Mouse (Mus musculus): Measurements from ENCODE around the gene Pom121.

The Pom121 gene
- long read RNA-seq, experiment 1, partial matches to known transcripts, result 2 of 4 reads
- long read RNA-seq, experiment 1, other reads (novel, unspliced or antisense), result 2 of 4 reads
- long read RNA-seq, experiment 2, partial matches to known transcripts, result 5 of 7 reads
- long read RNA-seq, experiment 2, other reads (novel, unspliced or antisense), result 2 of 7 reads

DNA sequence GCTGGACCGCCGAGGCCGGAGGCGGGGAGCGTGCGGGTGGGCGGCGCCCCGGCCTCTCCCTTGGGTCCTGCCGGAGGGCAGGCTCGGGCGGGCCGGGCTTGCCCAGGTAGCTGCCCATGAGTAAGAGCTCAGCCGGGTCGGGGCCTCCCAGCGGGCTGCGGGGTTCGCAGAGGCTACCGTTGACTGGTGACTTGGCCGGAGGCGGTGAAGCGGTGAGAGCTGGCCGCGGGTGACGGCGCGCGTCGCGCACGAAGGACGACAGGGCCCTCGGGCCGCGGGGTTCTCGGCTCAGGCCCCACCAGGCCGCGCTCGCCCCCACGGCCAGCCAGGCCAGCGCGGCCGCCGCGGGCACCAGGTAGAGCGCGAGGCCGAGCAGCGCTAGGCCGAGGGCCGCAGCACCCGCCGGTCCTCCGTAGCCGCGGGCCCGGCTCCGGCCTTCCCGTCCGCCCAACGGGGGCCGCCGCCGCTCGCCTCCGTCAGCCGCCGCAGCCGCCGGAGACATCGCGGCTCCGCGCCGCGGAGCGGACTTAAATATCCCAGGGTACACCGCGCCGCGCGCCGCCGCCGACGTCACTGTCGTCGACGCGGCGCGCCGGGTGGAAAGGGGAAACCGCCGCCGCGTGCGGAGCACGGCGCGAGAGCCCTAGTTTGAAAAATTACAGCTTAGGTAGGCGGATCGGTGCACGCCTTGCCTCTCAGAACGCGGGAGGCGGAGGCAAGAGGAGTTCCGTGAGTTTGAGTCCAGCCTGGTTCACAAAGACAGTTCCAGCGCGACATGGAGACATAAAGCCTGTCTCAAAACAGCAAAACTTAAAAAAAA lies at the start of gene Pom121:
Gene Pom121, minus strand, starts transcription at position 543 of the 820 bp plus-strand sequence.
- intact Hi-C loops (cut with DNase I), result loop anchor here (2.0 to 10.0 kb wide), 2 partner anchors 23 to 391 kb away; no protein-coding TSS in a partner anchor

- intact Hi-C loops (cut with DNase I), result no loop called here
These were observed 48.1 kb upstream of the Pom121 start for GRCm38 (mm10) chr5:135442430-135442829.

- intact Hi-C loops (cut with DNase I), result no loop called here
These were observed 40.7 kb upstream of the Pom121 start for GRCm38 (mm10) chr5:135435039-135435438.

GRCm38 (mm10) chr5:135433861-135434260 lies 39.5 kb upstream of the Pom121 start:
- intact Hi-C loops (cut with DNase I), result no loop called here

GRCm38 (mm10) chr5:135431111-135431510 lies 36.8 kb upstream of the Pom121 start:
- intact Hi-C loops (cut with DNase I), result no loop called here

GRCm38 (mm10) chr5:135428786-135429185 lies 34.4 kb upstream of the Pom121 start:
- intact Hi-C loops (cut with DNase I), result loop anchor here (2.0 kb wide), 1 partner anchor 30 kb away; no protein-coding TSS in a partner anchor

GRCm38 (mm10) chr5:135410266-135410665 lies 15.9 kb upstream of the Pom121 start:
- intact Hi-C loops (cut with DNase I), result no loop called here

- intact Hi-C loops (cut with DNase I), result no loop called here
These were observed 13.8 kb upstream of the Pom121 start for GRCm38 (mm10) chr5:135408114-135408513.

- intact Hi-C loops (cut with DNase I), result no loop called here
These were observed 11.1 kb upstream of the Pom121 start for GRCm38 (mm10) chr5:135405437-135405836.

GRCm38 (mm10) chr5:135404623-135405022 lies 10.3 kb upstream of the Pom121 start:
- intact Hi-C loops (cut with DNase I), result no loop called here

- intact Hi-C loops (cut with DNase I), result no loop called here
These were observed 5.9 kb upstream of the Pom121 start for GRCm38 (mm10) chr5:135400244-135400643.

- intact Hi-C loops (cut with DNase I), result loop anchor here (2.0 to 10.0 kb wide), 2 partner anchors 95 to 385 kb away; no protein-coding TSS in a partner anchor
These were observed 5.0 kb upstream of the Pom121 start for GRCm38 (mm10) chr5:135399382-135399781.

- intact Hi-C loops (cut with DNase I), result loop anchor here (2.0 to 10.0 kb wide), 2 partner anchors 25 to 389 kb away; no protein-coding TSS in a partner anchor
These were observed 1.5 kb upstream of the Pom121 start for GRCm38 (mm10) chr5:135395826-135396225.

GRCm38 (mm10) chr5:135383771-135384170 lies 10.6 kb downstream of the Pom121 start:
- intact Hi-C loops (cut with DNase I), result no loop called here

GRCm38 (mm10) chr5:135382746-135383145 lies 11.6 kb downstream of the Pom121 start:
- intact Hi-C loops (cut with DNase I), result no loop called here

DNA sequence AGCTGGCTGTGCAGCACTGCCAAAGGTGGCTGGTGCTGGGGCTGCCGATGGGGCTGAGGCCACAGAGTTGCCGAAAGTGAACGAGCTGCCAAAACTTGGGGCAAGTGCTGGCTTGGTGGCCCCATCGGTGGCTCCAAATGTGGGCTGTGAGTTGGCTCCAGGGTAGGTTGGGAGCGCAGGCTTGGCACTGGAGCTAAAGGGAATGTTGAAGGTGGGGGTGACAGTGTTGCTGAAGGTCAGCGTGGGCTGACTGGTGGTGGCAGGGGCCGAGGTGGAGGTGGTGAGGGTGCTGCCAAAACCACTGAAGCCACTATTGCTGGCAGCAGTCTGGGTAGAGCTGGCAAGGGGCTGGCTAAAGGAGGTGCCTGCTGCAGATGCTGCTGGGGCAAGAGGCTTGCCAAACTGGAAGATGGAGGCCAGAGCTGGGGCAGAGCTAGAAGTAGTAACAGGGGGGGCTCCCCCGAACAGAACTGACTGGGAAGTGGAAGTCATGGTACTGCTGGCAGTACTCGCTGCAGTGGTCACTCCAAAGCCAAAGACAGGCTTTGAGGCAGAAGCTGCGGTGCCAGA lies 12.9 kb downstream of the Pom121 start:
- intact Hi-C loops (cut with DNase I), result no loop called here

DNA sequence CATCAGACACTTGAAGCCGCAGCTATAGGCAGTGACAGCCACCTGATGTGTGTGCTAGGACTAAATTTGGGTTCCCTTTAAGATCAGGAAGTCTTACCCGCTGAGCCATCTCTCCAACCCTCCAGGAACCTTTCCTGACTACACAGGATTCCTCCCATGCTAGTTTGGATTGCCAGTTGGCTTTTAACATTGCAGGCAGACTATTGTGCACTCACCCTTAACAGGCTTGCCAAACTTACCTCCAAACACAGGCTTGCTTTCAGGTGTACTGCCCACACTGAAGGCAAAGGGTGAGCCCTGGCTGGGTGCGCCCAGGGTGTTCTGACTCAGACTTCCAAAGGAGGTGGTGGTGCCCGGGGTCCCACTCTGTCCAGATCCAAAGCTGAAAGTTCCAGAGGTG lies 13.7 kb downstream of the Pom121 start:
- intact Hi-C loops (cut with DNase I), result no loop called here

DNA sequence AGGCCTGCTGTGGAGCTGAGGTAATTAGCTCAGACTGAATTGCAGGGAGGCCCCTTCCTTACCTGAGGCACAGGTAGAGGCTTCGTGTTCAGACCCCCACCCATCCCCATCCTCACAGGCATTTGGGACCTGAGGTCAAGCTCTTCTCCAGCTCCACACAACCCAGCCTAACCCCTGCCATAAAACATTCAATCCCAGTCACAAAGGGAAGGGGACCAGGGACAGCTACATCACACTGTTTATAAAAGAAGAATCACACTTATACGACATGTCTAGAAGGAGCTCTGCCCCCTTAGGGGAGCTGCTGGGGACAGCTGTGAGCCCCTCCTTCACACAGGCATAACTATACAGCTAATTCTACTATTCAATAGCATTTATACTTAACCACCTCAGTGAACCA lies 18.0 kb downstream of the Pom121 start:
- intact Hi-C loops (cut with DNase I), result no loop called here

DNA sequence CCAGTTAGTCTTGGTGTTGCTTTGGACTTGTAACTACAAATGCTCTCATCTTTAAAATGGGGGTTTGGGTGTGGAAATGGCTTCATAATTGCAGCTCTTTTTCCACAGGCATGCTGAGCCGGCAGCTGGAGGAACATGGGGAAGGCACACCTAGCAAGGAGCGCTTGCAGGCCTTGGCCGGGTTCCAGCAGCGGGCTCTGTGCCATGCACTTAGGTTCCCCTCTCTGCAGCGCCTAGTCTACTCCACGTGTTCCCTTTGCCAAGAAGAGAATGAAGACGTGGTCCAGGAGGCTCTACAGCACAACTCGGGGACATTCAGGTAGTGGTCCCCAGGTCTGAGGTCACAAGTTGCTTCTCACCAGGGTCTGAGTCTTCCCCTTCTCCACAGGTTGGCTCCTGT lies 19.2 kb downstream of the Pom121 start:
- intact Hi-C loops (cut with DNase I), result no loop called here

- intact Hi-C loops (cut with DNase I), result no loop called here
These were observed 20.7 kb downstream of the Pom121 start for GRCm38 (mm10) chr5:135373601-135374000.

GRCm38 (mm10) chr5:135371195-135371594 lies 23.2 kb downstream of the Pom121 start:
- intact Hi-C loops (cut with DNase I), result loop anchor here (2.0 kb wide), 1 partner anchor 24 kb away; the partner anchor contains the start of gene Pom121

Data from adrenal gland (tissue).